Mouse (Mus musculus) cerebellum, postnatal 10 days (tissue): ENCODE measurements at regions not wholly inside any gene's neighbourhood (a gene's known extent, or its start where the extent isn't known, plus 50 kb on each side); places are given as distances from the start of the nearest gene placed in this dataset.

Source experiments
- DNase-seq, 2 experiments: peaks; one replicate each; pipeline ENCODE4 v3.0.0; 2021; ENCODE audit warnings: mixed read lengths in 2 of 2

DNA sequence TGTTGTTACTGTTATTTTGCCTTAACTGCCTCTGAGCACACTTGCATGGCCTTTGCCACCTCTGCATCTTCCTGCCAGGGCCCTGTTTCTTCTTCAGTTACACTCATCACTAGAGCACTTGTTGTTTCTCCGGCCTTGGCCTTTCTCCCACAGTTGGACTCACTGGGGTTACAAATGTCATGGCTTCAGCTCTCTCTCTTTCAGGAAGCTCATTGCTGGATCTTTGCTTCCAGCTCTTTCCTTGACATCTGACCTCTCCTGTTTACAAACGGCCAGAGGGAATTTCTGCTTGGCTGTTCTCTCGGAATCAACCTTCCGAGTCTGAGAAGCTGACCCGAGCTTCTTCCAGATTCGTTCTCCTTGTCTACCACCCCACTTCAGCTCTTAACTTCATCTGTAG, 146.6 kb upstream of the Adamts3 start:
- DNase-seq, result peak in 1 of 2 experiments; percentile 8

DNA sequence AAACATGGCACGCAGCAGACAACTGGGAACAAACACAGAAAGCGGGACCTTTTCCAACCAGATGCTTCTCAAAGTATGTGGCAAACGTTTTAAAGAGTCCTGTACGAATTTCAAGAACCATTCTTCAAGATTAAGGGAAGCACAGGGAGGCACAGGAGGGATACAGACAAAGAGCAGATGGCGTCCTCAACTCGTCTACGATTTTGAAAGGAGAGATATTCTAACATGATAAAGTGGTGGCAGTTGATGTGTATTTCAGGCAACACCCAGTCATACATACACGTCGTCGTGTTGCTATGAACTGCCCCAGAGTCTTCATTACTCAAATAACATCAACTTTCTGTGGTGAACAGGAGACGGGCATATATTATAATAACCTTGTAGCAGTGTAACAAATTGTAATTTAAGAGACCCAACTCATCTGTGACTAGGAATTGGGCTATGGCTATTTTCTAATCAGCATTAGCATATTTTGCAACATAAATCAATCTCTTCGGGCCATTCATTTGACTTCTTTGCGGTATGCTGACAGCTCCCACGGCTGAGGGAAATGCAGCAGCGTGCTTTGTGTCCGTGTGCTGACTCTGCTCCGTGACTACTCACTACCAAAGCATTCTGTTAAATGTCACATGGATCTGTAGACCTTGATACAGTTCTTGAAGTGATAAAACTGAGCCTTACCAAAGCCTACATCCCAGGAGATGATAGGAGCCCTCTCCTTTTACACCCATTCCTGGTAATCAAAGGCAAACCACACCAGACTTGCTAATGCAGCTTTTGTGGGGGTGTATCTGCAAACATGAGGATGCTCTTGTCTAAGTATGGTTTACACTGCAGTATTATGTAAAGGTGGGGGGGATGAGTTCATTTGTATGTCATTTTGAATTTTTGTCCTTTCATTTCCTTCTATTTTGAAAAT, 144.0 kb upstream of the Adamts3 start:
- no peak for DNase-seq

DNA sequence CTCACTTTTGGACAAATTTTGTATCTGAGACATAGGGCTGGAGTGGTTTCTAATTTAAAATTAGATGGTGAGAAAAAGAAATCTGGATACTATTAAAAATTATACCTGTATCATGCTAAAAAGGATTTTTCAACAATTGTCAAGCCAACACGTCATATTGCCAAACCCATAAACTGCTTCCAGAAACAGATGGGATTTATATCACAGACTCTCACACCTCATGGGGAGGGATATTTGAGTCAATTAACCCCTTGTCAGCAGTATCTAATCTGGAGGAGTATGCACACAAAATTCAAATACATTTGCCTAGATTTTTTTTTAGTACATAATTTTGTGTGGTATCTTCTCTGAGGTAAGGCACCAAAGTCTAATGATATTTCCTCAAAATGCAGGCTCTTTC, 138.3 kb upstream of the Adamts3 start:
- DNase-seq, result no peak

DNA sequence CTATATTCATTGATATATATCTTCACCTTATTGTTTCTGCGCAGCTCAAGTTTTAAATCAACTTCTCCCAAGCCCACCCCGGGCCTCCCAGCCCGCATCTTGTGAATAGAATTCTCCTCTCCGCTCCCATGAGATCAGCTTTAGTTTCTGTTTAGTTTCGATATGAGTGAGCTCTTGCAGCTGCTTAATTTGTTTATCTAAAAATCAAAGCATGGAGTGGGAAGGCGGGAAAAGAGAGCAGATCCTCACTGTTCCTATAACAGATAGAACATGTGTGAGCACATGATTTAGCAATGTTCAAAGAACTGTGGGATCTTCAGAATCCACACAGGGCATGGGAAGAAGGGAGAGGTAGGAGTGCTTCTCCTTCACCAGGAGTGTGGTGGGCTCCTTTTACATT, 117.6 kb upstream of the Adamts3 start:
- DNase-seq, result no peak

DNA sequence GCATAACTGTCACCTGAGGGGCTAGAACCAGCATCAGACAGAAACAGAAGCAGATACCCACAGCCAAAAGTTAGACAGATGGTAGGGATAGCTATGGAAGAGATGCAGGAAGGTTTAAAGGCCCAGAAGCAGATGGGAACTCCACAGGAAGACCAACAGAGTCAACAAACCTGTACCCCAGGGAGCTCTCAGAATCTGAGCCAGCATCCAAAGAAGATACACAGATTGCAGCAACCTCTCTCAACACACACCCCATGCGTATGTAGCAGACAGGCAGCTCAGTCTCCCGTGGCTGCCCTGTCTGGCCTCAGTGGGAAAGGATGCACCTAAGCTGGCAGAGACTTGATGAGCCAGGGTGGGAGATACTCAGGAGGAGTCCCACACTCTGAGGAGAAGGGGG, 108.4 kb upstream of the Adamts3 start:
- DNase-seq, result peak; percentile 86 to 91

DNA sequence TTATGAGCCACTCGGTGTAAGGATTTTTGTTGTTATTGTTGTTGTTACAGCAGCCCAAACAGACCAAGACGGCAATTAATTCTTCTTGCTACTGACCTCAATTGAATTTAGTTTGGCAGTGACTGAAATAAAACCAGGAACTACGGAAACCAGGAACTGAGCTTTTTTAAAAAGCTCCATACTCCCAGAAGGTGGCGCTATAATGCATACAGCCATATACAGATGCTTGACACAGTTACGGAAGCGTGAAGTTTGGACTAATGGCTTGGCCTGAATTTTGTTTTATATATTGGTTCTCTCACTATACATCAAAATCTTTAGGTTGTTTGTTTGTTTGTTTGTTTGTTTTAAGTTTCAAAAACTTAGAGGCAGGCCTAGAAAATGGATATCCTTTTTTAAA, 98.5 kb upstream of the Adamts3 start:
- peak; percentile 13 to 23 for DNase-seq

DNA sequence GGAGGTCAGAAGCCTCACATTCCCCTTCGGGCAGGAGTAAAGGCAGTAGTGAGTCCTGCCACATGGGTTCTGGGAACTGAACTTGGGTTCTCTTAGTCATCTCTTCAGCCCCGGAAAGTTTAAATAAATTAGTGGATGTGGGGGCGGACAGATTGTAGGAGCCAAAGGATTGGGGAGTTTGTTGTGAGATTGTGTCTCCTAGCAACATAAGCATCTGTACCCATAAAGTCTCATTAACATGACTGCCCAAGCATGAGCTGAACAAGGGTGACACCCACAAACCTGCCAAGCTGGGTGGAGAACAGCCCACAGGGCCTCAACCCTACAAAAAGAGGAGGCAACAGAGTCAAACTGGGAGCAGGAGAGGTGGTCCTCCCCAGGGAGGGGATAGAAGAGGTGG, 97.1 kb upstream of the Adamts3 start:
- no peak for DNase-seq

DNA sequence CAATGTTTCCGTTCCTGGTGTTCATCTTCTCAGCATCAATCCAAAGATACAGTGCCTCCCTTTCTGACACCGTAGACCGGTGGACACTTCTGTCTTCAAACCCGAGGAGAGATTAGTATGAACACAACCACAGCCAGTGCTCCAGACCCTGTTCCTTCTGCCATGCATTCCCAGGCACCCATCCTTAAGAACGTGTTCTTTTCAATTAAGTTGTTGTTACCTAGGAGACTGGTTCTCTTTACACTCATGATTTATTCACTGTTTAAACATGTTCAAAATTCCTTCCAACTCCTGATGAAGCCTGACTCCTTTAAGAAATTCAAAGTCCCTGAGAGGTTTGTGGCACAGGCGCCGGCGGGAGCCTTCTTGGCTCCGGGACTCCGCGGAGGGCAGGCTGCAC, 69.5 kb upstream of the Adamts3 start:
- no peak for DNase-seq

DNA sequence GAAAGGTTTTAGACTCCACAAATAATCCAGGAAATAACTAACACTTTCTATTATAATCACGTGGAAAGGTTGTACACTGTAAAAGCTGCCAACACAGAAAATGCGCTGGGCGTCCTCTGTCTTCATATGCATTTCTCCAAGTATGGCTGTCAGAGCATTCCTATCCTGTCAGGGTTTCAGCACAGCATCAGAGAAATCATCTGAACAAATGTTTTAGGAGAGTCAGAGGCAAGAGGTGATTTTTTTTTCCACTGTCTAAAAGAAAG, 62.5 kb upstream of the Adamts3 start:
- no peak for DNase-seq

DNA sequence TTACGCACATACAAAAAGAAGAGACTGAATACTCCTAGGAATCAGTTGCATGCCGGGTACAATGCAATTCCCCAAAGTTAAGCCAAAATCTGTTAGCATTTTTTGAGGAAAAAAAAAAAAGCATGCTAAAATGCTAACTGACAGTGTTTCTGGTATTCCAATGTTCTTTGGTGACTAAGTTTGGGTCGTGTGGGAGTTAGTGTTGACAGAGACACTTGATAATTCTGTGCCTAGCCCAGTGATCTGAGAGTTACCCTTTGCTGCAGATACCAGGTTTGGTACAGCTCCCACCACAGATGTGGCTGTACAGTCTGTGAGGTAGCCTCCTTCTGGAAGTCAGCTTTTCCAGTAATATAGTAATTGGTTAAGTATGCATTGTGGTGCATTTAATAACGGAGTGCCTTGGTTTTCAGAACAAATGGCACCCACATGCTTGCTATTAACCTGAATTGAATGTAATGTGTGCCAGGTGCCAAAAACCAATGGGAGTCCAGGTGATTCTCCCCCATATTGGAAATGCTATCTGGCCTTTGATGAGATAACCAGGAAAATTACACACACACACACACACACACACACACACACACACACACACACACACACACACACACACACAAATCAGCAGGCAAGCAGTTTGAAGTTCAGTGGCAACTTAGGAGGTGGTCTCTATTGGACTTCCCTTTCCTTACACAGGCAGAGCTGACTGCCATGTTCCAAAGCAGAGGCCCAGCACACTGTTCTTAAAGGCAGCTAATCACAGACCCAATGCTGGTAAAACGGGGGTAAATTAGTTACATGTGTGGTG, 61.9 kb upstream of the Adamts3 start:
- DNase-seq, result no peak

DNA sequence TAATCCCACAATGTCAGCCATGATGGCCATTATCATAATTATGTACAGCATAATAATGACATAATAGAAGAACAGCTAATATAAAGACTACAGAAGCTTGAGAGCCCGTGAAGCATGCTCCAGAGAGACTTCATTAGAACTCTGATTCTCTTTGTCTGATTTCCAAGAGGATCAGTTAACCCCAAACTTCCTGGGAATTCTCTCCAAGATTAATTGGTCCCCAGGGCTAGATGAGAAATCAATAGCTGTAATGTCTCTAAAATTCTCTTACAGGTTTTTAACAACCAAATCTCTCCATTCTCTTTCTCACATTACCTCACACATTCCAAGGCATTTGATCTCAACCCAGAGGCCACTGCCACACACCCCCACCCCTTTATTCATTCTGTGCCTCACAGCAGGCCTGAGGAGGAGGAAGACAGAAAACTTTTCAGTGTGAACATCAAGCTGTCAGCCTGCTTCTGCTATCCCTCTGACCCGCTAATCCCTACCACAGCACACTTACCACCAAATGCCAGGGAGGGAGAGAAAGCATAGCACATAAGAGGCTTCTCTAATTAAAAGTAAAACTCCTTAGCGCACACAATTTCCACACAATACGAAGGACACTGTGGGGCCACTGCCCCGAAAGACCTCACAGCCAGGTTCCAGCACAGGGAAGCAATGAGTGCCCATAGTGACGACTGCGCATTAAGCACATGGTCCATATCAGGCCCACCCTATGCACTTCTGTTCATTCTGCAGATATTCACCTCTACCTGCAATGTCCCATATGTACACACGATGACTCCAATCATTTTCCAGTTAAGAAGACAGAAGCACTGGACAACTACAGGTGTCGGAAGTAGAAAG, 60.4 kb upstream of the Adamts3 start:
- no peak for DNase-seq

DNA sequence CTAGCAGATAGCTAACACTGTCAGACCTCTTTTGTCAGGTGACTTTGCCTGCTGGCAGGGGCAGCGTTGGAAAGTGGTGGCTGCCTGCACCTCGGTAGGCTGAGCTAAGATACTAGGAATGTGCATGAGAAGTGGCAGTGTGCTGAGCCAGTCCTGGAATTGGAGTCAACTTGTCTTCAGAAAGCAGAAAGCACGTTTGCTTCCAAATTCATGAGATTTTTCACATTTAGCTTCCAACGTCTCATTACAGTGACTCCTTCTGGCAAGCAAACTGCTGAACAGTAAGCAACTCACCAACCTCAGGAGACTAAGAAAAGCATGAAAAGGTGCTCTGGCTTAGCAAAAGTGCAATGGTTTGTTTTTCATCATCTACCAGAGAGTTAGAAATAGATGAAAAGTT, 59.1 kb upstream of the Adamts3 start:
- no peak for DNase-seq

DNA sequence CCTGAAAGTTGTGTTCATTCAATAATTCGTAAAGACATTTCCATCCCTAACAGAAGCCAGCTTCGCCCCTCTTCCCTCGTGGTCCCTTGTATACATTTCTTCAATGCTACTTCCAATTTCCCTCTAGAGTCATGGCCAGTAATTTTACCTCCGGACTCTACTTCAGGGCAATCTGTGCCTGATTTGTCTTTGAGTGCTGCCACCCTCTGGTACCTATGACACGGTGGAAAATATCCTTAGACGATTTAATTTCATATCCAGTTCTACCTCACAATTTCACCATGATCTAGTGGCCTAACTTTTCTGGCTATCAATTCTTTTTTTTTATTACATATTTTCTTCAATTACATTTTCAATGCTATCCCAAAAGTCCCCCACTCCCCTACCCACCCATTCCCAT, 49.9 kb upstream of the Adamts3 start:
- no peak for DNase-seq
